Mouse (Mus musculus): ENCODE data around the gene Adk. TPM values are rescaled to one million over a fixed set of nuclear protein-coding genes. Genes with fewer than 3 reads are reported as not detected.

The Adk gene
- total and polyA plus RNA-seq, 2 experiments from 2014 or later: 126 to 246 TPM

- DNase-seq (ENCODE audit: low spot score) (no peak), ATAC-seq (ENCODE audit: insufficient read depth, low read depth) (no peak)
- no peaks in the 10 kb centered on the region for H3K36me3 ChIP-seq (replicated peaks; ENCODE audit: control insufficient read depth, insufficient read depth, low read length)
- no peaks in the 10 kb centered on the region for H3K27me3 ChIP-seq (ENCODE audit: control insufficient read depth, insufficient read depth, low read length)
- WGBS: 72% methylated on average over 1 of the region's 1 CpGs
- H3K9ac ChIP-seq (replicated peaks; ENCODE audit: low read depth, low read length): no peak overlapping the region
- 0 out of 2 replicates have a peak, but pooled peaks cover 6% of the 10 kb centered on the region for H3K4me1 ChIP-seq (ENCODE audit: control insufficient read depth, insufficient read depth)
- H3K4me3 ChIP-seq (ENCODE audit: low read depth, low read length): no peak overlapping the region
- TF ChIP-seq CTCF (IDR thresholded peaks at IDR 0.05; ENCODE audit: low read depth): no peak
- no peak for TF ChIP-seq EP300 (IDR thresholded peaks at IDR 0.05; ENCODE audit: low read depth)
- peak overlapping the region; percentile 58; the same call in 1 of the 2 replicates for H3K27ac ChIP-seq (ENCODE audit: low read depth)
- H3K9me3 ChIP-seq (replicated peaks; ENCODE audit: control insufficient read depth, low read length): no peaks in the 10 kb centered on the region
- no peak overlapping the region for H3K4me2 ChIP-seq (ENCODE audit: low read depth, low read length)
Observed at GRCm38 (mm10) chr14:21304815-21305214, 252.4 kb downstream of the Adk start.

- H3K9me3 ChIP-seq (replicated peaks; ENCODE audit: control insufficient read depth, low read length): no peaks in the 10 kb centered on the region
- H3K36me3 ChIP-seq (replicated peaks; ENCODE audit: control insufficient read depth, insufficient read depth, low read length): no peaks in the 10 kb centered on the region
- TF ChIP-seq CTCF (IDR thresholded peaks at IDR 0.05; ENCODE audit: low read depth): no peak
- no peak for TF ChIP-seq EP300 (IDR thresholded peaks at IDR 0.05; ENCODE audit: low read depth)
- ATAC-seq (ENCODE audit: insufficient read depth, low read depth) (no peak), DNase-seq (ENCODE audit: low spot score) (no peak)
- no peak overlapping the region for H3K4me2 ChIP-seq (ENCODE audit: low read depth, low read length)
- 81% methylated on average over 4 of the region's 4 CpGs for WGBS
- no peak overlapping the region for H3K9ac ChIP-seq (replicated peaks; ENCODE audit: low read depth, low read length)
- H3K4me3 ChIP-seq (ENCODE audit: low read depth, low read length): no peak overlapping the region
- H3K27ac ChIP-seq (ENCODE audit: low read depth): no peak overlapping the region
- no peaks in the 10 kb centered on the region for H3K27me3 ChIP-seq (ENCODE audit: control insufficient read depth, insufficient read depth, low read length)
- 0 out of 2 replicates have a peak, but pooled peaks cover 6% of the 10 kb centered on the region for H3K4me1 ChIP-seq (ENCODE audit: control insufficient read depth, insufficient read depth)
Observed at GRCm38 (mm10) chr14:21308349-21308936, 256.1 kb downstream of the Adk start.

DNA sequence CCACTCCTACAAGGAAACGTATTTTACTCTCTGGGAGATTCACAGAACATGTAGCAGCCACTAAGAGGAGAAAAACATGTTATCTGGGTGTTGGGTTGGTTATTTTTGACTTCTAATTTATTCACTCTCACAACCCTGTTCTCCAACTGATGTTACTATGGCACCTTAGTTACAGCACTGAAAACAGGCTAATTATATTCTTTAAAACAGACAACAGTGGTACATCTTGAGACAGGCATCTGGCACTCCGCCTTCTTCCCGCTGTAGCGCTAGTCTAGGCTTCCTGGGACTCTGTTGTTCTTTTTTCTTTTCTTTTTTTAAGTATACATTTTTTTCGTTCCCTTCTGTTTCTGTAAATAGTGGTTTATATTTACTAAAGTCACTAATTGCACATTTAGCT is 258.2 kb downstream of the Adk start:
- Histone ChIP-seq H3K4me2 (ENCODE audit: low read depth, low read length) (no peak overlapping the region), H3K36me3 (replicated peaks; ENCODE audit: control insufficient read depth, insufficient read depth, low read length) (no peaks in the 10 kb centered on the region), H3K9ac (replicated peaks; ENCODE audit: low read depth, low read length) (no peak overlapping the region), H3K27me3 (ENCODE audit: control insufficient read depth, insufficient read depth, low read length) (no peaks in the 10 kb centered on the region), H3K4me1 (ENCODE audit: control insufficient read depth, insufficient read depth) (peaks cover 17% of the 10 kb centered on the region), H3K27ac (ENCODE audit: low read depth) (no peak overlapping the region), H3K9me3 (replicated peaks; ENCODE audit: control insufficient read depth, low read length) (no peaks in the 10 kb centered on the region), H3K4me3 (ENCODE audit: low read depth, low read length) (no peak overlapping the region)
- no peak for DNase-seq (ENCODE audit: low spot score)
- ATAC-seq (ENCODE audit: insufficient read depth, low read depth): no peak
- 85% methylated on average over 5 of the region's 5 CpGs for WGBS
- TF ChIP-seq CTCF (IDR thresholded peaks at IDR 0.05; ENCODE audit: low read depth) (no peak), EP300 (IDR thresholded peaks at IDR 0.05; ENCODE audit: low read depth) (no peak)

DNA sequence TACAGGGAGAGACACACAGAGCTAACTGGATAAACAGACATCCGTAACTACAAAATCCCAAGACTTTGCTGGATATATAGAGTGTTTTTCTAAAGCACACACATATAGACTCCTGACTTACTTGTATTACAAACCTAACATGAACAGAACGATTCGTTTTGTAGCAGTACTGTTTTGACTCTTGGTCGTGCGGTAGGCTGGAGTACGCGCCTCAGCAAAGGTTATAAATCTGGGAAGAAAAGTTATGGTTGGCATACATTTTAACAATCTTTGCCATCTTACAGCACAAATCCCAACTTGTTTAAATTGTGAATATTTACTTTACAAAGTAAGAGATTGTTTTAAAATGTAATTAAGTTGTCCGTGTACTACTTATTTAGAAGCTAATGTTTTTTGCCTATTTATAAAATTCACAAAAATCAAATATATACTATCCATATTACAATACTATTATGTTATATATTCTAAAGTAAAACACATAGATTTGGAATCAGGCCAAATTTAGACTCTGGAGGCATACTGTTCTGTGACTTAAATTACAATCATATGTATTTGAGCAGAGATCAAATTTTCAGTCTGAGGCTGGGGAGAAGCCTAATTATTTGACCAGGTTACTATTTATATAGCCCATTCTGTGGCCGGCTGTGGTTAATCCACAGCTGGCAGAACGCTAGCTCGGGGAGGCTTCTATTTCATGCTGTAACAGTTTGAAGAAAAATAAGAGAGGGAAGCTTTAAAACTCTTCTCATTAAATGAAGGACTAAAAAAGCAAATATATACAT is 261.4 kb downstream of the Adk start:
- no peak for DNase-seq (ENCODE audit: low spot score)
- no peaks in the 10 kb centered on the region for H3K27me3 ChIP-seq (ENCODE audit: control insufficient read depth, insufficient read depth, low read length)
- no peaks in the 10 kb centered on the region for H3K9me3 ChIP-seq (replicated peaks; ENCODE audit: control insufficient read depth, low read length)
- TF ChIP-seq EP300 (IDR thresholded peaks at IDR 0.05; ENCODE audit: low read depth) (no peak), CTCF (IDR thresholded peaks at IDR 0.05; ENCODE audit: low read depth) (no peak)
- peak overlapping the region; percentile 62; the same call in 1 of the 2 replicates for H3K27ac ChIP-seq (ENCODE audit: low read depth)
- no peak overlapping the region for H3K9ac ChIP-seq (replicated peaks; ENCODE audit: low read depth, low read length)
- no peak overlapping the region for H3K4me3 ChIP-seq (ENCODE audit: low read depth, low read length)
- no peak for ATAC-seq (ENCODE audit: insufficient read depth, low read depth)
- no peaks in the 10 kb centered on the region for H3K36me3 ChIP-seq (replicated peaks; ENCODE audit: control insufficient read depth, insufficient read depth, low read length)
- 77% methylated on average over 11 of the region's 11 CpGs for WGBS
- H3K4me1 ChIP-seq (ENCODE audit: control insufficient read depth, insufficient read depth): peaks cover 11% of the 10 kb centered on the region
- H3K4me2 ChIP-seq (ENCODE audit: low read depth, low read length): no peak overlapping the region; the same call in 1 of the 2 replicates

- Histone ChIP-seq H3K4me2 (ENCODE audit: low read depth, low read length) (no peak overlapping the region; the same call in 1 of the 2 replicates), H3K27ac (ENCODE audit: low read depth) (peak overlapping the region; percentile 62), H3K9ac (replicated peaks; ENCODE audit: low read depth, low read length) (no peak overlapping the region), H3K27me3 (ENCODE audit: control insufficient read depth, insufficient read depth, low read length) (no peaks in the 10 kb centered on the region), H3K4me3 (ENCODE audit: low read depth, low read length) (no peak overlapping the region), H3K9me3 (replicated peaks; ENCODE audit: control insufficient read depth, low read length) (no peaks in the 10 kb centered on the region), H3K4me1 (ENCODE audit: control insufficient read depth, insufficient read depth) (peaks cover 11% of the 10 kb centered on the region), H3K36me3 (replicated peaks; ENCODE audit: control insufficient read depth, insufficient read depth, low read length) (no peaks in the 10 kb centered on the region)
- WGBS: 58% methylated on average over 3 of the region's 3 CpGs
- peak; percentile 50 for DNase-seq (ENCODE audit: low spot score)
- no peak for ATAC-seq (ENCODE audit: insufficient read depth, low read depth)
- no peak for TF ChIP-seq CTCF (IDR thresholded peaks at IDR 0.05; ENCODE audit: low read depth)
- TF ChIP-seq EP300 (IDR thresholded peaks at IDR 0.05; ENCODE audit: low read depth): no peak
Observed at GRCm38 (mm10) chr14:21314466-21314865, 262.1 kb downstream of the Adk start.

Measured in heart, postnatal 0 days (tissue).